Mouse (Mus musculus) bone marrow macrophage, adult 2 months (primary cell): ENCODE measurements at regions not wholly inside any gene's neighbourhood (a gene's known extent, or its start where the extent isn't known, plus 50 kb on each side); places are given as distances from the start of the nearest gene placed in this dataset.

Experiments
- CTCF ChIP-seq: IDR thresholded peaks from 2 replicates; pipeline ENCODE4 v1.5.1; 2012; ENCODE audit warnings: low read depth, mild to moderate bottlenecking, low read length, moderate library complexity
- POLR2A ChIP-seq: IDR thresholded peaks from 2 replicates; pipeline ENCODE4 v1.6.1; 2012; ENCODE audit warnings: mild to moderate bottlenecking, low read depth, low read length, borderline replicate concordance

GRCm38 (mm10) chr12:107184426-107184825, 304.0 kb upstream of the 3110018I06Rik start:
- TF ChIP-seq CTCF (no peak), POLR2A (no peak)
